Mouse (Mus musculus) cerebral cortex, adult 2 months (tissue): Measurements from ENCODE around the gene Cdc42bpg.

Source experiments
- WGBS: fragments of 180-500 bp; shearing (Covaris S2); methylation state at CpG from one replicate; pipeline ENCODE4 v1.1.7; 2018; 5-methylcytosine and 5-hydroxymethylcytosine counted together

The Cdc42bpg gene

DNA sequence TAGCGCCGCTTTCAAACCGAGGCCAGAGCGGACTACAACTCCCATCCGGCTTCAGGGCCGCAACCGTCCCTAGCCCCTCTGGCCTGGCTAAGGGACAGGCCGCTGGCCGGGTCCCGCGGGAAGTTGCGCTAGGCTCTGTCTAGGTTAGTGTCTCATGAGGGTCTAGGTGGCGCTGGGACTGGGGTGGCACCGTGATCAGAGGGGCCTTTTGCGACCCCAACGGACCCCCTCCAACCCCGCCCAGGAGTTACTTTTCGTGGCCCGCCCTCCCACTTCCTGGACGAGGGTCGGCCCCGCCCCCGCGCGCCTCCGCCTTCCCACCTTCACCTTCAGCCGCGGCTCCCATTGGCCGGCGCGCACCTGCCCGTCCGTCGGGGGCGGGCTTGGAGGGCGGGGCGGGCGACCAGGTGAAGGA is at the start of gene Cdc42bpg:
Gene Cdc42bpg (plus strand): TSS at position 320 of the 415 bp plus-strand sequence.
- WGBS, result 10% methylated on average over 37 of the region's 38 CpGs

DNA sequence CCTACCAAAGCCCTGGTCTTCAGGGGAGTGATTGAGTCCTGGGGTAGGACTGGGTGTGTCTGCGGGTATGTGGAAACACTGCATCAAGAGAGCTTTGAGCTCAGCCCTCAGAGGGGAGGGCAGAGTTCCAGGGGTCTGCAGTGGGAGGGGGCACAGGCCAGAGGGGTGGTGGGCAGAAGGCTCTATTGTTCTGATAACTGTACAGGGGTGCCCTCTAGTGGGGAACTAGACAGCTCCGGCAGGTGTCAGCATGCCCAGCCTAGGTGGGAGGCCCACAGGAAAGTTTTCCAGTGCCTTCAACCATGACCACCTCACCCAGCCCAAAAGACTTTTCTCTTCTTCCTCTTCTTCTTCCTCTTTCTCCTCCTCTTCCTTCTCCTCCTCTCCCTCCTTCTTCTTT is 45.8 kb upstream of the Cdc42bpg start:
- 71% methylated on average over 2 of the region's 2 CpGs for WGBS

DNA sequence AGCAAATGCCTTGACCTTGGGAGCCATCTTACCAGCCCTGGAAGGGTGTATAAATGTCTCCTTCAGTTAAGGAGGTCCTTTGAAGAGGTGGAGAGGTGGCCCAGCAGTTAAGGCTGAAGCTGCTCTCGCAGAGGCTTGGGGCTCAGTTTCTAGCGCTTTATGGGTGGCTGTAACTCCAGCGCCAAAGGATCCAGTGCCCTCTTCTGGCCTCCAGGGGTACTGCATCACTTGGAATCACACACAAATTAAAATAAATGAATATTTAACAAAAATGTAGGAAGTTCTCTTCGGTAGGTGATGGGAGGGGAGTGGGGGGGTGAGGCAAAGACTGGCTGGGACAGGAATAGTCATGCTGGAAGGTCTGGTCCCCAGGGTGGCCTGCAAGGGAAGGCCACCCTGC is 45.3 kb upstream of the Cdc42bpg start:
- 82% methylated on average over 4 of the region's 4 CpGs for WGBS

DNA sequence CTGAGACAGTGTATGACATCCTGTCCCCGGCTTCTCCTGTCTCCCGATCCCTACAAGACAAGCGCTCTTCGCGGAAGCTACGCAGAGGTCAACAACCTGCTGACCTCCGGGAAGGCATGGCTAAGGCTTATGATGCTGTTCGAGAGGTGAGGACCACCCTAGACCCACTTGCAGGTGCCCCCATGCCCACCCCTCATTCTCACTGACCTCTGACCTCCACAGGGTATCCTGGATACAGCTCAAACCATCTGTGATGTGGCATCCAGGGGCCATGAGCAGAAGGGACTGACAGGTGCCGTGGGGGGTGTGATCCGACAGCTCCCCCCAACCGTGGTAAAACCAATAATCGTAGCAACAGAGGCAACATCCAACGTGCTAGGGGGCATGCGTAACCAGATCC is 44.9 kb upstream of the Cdc42bpg start:
- 92% methylated on average over 14 of the region's 14 CpGs for WGBS

DNA sequence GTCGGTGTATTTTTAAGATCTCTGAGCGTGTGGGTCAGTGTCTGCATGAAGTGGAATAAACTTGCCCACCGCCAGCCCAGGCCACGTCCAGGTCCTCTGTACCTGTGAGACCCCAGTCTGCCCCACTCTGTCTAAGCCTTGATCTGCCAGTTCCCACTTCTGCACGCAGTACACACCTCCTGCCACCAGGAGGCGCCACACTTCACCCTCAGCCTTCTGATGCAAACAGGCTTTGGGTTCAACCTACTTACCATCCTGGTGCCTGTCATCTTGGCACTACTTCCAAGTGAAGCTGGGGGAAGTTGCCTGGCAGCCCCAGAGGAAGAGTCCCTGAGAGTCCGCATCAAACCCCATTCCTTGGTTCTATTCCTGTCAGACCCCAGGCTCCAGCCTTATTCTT is 44.0 kb upstream of the Cdc42bpg start:
- WGBS, result 58% methylated on average over 7 of the region's 7 CpGs

DNA sequence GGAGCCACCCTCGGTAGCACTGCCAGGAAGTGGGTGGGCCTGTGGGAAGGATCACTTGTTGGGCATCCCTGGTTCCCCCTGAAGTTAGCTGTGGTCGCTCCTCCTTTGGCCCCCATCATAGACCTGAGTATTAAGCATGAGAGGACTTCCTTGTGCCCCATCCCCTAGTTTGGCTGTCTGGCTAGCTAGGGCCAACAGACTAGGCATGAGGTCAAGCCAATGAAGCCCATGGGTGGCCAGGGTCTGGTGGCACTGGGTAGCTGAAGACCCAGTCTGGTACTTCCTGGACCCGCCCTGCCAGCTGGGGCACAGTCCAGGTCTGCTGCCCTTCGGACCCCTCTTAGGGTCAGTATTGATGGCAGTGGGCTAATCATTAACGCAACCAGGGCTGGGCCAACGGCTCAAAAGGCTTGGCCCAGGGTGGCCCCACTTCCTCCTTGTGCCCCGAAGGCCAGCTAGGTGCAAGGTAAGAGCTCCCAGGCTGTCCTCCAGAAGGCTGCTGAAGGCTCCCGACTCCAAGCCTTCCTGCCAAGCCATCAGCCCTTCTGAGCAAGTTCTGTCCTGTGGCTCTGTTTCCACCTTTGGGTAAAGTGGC is 43.3 kb upstream of the Cdc42bpg start:
- WGBS, result 85% methylated on average over 8 of the region's 8 CpGs

DNA sequence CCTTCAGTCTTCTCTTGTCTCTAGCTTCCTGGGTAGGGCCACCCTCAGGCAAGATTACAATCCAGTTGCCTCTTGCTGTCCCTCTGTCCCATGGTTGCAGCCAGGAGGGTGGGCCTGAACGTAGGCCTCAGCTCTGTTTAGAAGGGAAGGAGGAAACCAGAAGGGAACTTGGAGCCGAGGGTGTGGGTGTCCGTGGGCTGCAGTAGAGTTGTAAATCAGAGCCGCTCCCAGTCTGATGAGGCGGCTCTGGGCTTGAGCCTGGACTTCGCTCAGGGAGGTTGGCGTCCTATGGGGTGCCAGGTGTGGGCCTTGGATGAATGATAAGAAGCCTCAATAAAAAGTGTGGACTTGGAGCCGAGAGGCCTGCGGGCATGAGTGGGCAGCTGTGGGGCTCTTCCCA is 42.1 kb upstream of the Cdc42bpg start:
- 39% methylated on average over 9 of the region's 9 CpGs for WGBS

DNA sequence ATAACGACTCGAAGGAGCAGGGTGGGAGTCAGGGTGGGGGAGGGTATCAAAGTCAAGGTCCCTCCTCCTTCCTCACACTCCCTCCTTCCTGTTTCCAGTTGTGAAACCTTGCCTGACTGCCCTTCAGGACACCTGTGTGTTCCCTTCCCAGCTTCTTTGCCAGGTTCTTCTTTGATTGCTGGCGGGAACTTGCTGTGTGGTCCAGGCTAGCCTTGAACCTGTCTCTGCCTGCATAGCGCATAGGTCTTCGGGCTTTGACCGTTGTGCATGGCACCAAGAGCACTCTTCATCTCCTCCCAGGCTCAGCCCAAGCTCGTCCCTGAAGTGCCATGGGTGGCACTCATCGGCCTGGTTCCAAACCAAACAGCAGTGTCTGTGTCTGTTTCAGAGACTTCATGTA is 41.3 kb upstream of the Cdc42bpg start:
- WGBS, result 90% methylated on average over 8 of the region's 8 CpGs

DNA sequence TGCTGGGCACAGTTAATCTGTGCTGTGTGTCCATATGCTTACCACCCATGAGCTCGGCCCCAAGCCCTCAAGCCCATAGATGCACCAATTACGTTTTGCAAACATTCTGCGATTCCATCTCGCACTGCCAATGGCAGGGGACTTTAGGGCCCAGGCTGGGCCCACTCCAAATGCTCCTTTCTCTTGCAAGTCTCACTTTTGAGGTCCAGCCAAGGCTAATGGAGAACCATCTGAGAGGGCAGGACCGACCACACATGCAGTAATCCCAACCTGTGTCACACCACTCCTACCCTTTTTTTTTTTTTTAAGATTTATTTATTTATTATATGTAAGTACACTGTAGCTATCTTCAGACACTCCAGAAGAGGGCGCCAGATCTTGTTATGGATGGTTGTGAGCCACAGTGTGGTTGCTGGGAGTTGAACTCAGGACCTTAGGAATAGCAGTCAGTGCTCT is 40.5 kb upstream of the Cdc42bpg start:
- WGBS, result 75% methylated on average over 6 of the region's 6 CpGs

DNA sequence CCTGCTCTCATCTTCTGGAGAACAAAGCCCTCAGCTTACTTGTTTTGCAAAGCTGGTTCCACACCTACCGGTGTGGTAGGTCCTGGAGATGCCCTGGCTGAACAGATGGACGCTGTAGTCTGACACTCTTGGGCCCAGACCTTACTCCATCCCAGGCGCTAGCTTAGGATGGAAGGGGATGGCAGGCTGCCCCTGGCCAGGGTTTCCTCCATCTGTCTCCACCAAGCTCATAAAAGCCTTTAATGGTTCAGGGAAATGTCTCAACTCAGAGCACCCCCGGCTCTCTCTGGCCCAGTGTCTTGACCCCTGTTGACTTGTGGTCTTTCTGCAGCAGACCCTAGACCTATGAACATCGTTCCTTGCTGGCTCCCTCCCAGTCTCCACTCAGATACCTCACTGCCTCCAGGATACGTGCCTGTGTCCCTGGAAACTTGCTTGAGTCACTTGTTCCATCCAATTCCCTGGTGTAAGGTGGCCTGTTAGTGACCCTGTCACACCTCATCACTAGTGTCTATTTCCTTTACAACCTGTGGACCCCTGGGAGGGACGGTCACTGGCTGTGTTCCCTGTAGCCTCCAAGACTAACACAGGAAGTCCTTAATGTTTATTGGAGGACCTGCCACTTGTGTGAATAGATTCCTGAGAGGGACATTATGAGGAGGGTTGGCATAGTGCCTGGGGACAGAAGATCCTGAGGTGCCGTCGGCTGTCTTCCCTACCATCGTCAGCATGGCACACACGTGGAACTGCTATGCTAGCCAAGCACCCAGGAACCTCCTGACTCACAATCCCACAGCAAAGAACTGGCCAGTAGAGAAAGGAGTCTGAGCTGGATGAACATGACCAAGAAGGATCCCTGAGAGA is 38.7 kb upstream of the Cdc42bpg start:
- WGBS, result 45% methylated on average over 11 of the region's 11 CpGs

DNA sequence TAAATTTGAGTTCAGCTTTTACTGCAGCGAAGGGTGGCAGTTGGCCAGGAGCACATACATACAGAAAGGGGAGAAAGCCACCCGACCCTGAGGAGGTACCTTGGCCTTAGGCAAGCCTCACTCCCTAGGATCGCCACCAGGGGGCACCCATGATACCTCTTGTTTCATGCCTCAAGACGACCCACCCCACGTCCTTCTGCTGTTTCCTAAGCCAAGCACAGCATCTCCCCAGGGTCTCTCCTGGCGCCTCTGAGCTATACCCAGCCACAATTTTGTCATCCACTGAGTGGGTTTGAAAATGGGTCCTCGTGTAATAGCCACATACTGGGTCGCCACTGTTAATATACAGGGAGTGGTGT is 38.1 kb upstream of the Cdc42bpg start:
- 14% methylated on average over 8 of the region's 8 CpGs for WGBS

DNA sequence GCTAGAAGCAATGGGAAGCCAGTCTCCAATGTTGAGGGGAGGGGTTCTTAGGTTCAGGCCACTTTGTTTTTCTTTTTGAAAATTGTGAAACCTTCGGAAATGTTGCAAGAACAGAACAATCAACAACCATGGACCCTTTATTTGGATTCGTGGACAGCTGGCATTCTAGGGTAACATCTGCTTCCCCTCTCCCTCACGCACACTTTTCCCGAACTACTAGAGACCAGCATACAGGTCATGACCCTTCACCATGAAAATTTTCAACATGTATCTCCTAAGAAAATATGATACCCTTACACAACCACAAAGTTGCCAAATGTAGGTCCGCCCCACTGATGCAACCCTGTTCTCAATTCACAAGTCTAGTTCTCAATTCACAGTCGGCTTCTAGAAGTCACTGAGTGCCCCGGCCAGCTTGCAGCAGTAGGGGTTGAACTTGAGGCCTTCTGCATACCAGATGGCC is 37.6 kb upstream of the Cdc42bpg start:
- 78% methylated on average over 7 of the region's 7 CpGs for WGBS

DNA sequence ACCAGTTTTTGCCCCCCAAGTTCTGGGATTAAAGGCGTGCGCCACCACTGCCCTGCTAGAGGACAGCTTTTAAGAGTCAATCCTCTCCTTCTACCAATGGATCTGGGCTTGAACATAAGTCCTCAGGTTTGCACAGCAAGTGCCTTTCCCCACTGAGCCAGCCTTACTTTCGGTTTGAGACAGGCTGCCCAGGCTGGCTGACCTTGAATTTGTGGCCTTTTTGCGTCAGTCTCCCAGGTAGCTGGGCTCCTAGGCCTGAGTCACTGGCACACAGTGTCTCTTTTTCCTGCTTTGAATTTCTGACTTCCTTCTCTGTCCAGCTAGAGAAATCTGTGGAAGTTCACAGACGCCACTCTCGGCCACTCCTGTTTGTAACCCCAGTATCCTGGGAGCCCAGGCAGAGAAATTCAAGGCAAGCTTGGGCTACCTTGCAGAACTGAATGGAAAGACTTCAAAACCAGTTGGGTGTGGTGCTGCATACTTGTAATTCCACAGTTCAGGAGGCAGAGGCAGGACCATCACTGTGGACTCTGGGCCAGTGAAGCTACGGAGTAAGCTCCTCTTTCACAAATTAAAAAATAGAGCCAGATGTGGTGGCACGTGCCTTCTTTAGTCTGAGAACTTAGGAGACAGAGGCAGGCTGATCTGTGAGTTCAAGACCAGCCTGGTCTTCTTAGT is 36.3 kb upstream of the Cdc42bpg start:
- WGBS, result 92% methylated on average over 8 of the region's 8 CpGs

DNA sequence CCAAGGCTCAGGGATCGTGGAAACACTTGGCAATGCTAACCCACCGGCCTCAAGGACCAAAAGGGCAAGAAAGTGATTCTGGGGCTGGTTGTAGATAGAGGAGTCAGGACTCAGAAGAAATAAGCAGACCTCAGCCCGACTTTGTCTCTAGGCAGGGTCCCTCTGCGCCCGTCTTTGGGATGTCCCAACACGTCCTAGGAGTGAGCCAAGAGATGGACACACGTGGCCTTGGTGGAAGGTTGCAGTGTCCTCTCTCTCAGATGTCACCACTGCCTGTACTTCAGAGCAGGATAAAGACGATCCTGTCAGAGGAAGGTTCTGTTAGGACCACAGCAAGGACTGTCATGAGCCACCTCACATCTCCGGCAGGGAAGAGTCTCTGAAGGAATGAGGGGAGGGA is 35.6 kb upstream of the Cdc42bpg start:
- 86% methylated on average over 9 of the region's 9 CpGs for WGBS

DNA sequence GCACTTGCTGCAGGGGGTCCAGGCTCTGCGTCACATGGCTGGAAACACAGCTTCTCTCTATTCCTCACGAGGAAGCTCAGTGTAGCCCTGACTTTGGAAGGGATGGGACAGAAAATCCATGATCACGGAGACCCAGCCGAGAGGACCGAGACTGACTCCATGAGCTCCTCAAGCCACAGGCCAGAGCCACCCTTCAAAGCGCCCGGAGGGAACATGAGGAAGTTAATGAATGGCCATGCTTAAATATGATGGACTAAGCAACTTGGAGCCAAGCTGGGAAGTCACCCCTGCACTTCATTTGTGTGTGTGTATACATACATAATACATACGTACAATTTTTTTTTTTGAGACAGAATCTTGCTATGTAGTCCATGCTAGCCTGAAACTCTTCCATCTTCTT is 35.0 kb upstream of the Cdc42bpg start:
- 72% methylated on average over 8 of the region's 8 CpGs for WGBS

DNA sequence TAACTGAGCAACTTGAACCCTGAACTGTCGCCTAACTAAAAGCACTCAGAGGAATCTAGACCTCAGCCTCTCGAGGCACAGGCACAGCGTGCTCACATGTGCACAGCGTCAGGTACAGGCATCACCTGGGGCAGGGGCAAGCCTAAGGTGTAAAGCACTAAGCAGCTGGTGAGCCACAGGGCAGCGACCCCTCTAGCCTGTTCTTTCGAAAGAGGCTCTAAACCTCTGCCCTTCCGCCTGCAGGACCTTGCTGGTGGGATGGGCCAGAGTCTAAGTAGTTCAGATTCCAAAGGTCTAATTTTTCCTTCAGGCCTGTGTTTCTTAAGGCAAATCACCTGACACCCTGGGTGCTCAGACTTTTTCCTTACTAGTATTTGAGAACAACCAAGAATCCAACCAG is 34.2 kb upstream of the Cdc42bpg start:
- 88% methylated on average over 7 of the region's 7 CpGs for WGBS

DNA sequence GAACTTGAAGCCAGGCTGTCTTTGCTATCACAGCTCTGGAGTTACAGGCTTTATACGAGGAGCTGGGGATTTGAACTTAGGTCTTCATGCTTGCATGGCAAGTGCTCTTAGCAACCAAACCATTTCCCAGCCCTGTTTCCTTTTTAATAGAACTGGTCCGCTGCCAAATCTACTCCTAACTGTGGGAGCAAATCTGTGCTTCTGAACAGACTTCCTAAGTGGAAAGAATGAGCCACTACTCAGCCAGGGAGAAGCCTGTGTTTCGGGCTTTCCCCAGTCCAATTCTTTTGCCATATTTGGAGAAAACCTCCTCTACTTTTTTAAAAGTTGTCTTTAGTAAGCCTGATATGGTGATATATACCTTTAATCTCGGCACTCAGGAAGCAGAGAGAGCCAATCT is 33.5 kb upstream of the Cdc42bpg start:
- 51% methylated on average over 4 of the region's 4 CpGs for WGBS

DNA sequence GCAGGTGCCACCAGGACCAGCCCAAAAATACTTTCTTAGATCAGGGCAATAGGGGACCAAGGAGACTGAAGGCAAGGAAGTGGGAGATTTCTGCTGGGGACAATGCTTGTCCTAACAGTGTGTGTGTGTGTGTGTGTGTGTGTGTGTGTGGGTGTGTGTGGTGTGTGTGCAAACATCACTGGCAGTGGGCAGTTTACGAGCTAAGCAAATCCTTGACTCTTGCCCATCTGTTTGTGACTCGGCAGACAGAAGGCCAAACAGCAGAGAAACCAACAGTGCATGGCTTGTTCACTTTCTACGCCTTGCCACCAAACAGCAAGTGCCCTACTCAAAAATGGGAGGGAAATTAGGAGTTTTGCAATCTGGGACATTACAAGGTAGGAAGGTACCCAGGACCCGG is 32.7 kb upstream of the Cdc42bpg start:
- WGBS, result 75% methylated on average over 4 of the region's 4 CpGs

DNA sequence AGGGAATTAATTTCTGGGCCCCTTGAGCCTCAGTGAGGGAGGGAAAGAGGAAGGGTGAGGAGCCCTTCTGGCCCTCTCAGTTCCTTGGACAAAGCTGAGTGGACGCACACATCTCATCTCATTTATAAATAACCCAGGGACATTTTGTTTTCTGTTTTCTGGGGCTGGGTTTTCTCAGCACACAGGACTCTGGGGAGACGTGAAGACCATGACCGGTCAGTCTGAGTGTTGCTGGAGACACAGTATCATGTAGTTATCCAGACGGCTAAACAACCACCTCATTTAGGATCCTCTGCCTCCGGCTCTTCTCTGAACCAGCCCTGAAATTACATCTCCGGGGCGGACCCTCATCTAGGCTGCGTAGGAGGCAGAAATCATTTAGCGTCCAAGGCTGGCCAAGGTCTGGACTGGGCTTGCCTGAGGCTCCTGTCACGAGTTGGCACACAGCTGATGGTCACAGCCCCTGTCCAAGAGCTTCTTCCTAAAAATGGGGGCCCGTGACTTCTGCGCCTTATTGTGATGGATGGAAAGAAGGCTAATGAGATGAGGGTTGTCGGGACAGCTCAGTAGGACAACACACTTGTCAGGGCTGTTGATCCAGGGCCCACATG is 32.2 kb upstream of the Cdc42bpg start:
- 91% methylated on average over 13 of the region's 13 CpGs for WGBS

DNA sequence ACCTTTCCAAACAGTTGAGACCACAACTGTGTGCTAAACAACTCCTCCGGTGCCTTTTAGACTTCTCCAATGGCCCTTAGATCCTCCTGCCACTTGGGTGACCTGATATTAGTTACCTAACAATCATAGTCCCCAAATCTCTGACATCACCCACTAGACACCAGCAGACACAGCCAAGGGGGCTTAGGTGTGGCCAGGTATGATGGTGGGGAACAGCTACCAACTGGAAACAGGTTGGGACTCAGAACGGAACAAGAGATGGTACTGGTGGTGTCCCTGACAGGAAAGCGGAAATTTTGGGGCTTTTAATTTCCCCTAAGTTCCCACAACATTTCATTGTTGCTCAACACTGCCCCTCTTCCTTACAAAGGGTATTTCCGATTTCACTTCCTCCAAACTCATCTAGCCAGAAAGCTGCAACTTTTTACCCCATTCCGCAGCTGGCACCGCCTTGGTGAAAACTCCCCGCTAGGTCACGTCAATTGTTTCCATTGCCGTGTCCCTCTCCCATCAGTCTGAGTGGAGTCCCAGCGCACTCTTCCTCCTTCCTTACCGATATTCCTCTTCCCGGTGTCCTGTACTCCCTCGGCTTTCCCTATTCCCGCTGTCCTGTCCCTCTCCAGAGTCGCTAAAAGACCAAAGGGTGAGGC is 30.4 kb upstream of the Cdc42bpg start:
- WGBS, result 11% methylated on average over 15 of the region's 15 CpGs
